Mouse (Mus musculus) c-Kit-positive CD71-negative TER-119-negative erythroid progenitor cells, embryonic 14.5 days (primary cell): ENCODE results near the gene Farp1.
"Not testable (repeated sequence)": the region's sequence is repeated elsewhere in the genome, so short reads cannot be mapped to it uniquely, and the experiment has no call there.

Experiments
- DNase-seq: peaks from one replicate; pipeline ENCODE4 v3.0.0-alpha.2; 2013; ENCODE audit warnings: low read depth

Gene Farp1

GRCm38 (mm10) chr14:121184351-121184750, 149.4 kb downstream of the Farp1 start:
- no peak for DNase-seq

DNA sequence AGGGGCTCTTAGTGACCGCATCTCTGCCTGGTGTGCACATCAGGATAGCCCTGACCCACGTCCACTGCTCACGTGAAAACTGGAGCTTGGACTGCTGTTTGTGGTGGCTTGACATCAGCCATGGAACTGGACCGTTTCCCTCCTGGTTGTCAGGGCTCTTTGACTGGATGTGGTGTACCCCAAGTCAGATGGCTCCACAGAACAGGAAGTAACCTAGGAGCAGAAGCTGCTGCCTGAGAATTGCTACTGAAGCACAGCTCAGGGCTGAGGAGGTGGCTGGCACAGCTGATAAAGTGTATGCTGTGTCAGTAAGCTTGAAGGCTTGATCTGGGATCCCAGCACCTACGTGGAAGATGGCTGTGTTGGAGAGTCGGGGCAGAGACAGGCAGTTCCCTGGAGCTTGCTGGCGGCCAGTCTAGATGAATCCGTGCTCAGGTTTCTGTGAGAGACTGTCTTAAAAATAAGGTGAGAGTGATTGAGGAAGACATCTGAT, 151.4 kb downstream of the Farp1 start:
- DNase-seq: no peak

GRCm38 (mm10) chr14:121189840-121190239, 154.8 kb downstream of the Farp1 start:
- DNase-seq: not testable (repeated sequence)

DNA sequence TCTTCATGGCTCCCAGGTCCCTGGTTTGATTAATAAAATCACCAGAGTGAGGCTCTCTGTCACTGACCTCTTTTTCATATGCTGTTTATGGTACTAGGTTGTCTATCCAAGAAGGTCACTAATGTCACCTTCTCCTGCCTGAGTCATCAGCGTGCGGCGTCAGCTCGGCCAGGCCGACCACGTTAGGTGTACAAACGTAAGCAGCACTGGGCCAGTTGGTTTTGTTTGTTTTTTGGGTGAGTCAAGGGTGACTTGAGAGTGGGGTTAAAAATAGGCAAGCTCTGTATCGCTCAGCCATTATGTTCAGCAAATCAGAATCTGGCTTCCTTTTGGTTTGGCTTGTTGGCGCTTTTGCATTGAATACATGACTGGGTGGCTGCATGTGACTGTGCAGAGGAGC, 155.4 kb downstream of the Farp1 start:
- no peak for DNase-seq

GRCm38 (mm10) chr14:121191739-121192138, 156.7 kb downstream of the Farp1 start:
- DNase-seq: no peak

- no peak for DNase-seq
Measured at GRCm38 (mm10) chr14:121192394-121192793, 157.4 kb downstream of the Farp1 start.

DNA sequence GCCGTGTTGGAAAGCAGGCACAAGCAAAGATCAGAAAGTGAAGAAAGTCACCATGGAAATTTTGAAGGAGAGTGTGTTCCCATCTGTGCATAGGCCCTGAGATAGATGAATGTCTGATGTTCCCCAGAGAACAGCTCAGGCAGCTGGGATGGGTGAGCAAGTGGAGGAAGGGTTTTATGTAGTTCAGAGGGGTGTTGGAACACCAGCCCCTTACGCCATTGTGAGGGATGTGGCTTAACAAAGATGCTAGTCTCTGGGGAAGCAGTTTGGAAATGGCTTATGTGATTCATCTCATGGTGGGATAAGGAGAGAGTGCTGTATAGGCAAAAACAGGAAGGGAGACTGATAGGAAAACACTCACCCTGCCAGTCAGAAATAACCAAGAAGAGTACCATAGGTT, 159.0 kb downstream of the Farp1 start:
- DNase-seq: no peak

DNA sequence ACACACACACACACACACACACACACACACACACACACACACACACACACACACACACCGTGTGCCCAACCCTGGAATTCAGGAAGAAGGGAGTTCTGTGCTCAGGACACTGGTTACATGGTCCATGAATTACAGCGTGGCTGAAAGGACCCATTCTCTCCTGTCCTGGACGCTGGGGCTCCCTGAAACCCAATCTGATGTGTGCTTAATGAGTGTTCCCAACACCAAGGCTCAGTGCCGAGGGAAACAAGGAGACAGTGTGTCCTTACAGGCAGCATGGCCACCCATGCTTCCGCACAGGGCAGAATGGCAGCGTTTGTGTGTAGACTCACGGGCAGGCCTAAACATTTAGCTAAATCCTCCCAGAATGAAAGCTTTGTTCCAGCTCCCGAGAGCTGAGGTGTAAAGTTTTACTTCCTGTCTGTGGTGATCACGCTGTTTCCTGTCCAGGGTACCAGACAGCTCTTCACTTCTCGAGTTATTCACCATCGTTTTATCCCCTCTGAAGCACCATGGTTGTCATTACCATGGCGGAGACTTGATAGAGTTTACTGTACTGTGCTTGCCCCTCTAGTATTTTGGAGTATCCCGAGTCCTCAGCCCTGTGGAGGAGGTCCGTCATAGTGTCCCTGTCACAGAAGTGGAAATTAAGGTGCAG, 164.0 kb downstream of the Farp1 start:
- no peak for DNase-seq

- no peak for DNase-seq
Measured at GRCm38 (mm10) chr14:121199789-121200188, 164.8 kb downstream of the Farp1 start.

DNA sequence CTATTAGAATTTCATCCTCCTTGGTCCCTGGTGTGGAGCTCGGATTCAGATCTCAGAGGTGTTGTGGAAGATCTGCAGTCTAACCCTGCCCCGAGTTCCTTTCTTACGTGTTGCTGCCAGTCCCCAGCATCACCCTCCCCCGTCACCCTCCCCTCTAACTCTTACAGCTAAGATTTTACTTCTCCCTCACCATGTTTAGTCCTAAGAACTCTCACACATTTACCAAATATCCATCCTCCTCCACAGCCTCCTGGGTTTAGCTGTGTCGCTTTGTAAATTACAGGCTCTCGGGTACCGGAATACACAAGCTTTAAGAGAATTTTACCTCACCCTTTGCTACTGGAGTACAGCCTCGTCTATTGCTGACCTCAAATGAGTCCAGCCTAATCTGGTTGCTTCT, 165.4 kb downstream of the Farp1 start:
- no peak for DNase-seq

- no peak for DNase-seq
Measured at GRCm38 (mm10) chr14:121201178-121201577, 166.2 kb downstream of the Farp1 start.

- DNase-seq: no peak
Measured at GRCm38 (mm10) chr14:121205459-121205858, 170.5 kb downstream of the Farp1 start.

- DNase-seq: no peak
Measured at GRCm38 (mm10) chr14:121207441-121208158, 172.6 kb downstream of the Farp1 start.

GRCm38 (mm10) chr14:121208159-121208515, 173.1 kb downstream of the Farp1 start:
- no peak for DNase-seq

DNA sequence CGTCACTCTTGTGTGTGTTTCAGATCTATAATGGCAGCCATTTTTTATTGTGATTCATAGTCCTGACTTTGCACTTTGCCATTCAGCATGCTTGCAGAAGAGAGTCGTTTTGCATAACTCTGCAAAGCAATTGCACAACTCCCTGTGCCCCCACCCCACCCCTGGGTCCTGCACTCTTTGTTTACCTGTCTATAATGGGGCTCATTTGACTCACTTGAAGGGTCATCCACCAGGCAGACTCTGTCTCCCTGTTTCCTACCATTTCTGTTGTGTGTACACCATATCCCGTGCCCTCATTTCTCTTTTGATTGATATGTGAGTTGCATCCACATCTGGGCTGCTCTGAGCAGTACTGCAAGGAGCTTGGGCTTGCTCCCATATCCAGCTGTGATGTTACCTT, 175.3 kb downstream of the Farp1 start:
- no peak for DNase-seq

- no peak for DNase-seq
Measured at GRCm38 (mm10) chr14:121213650-121214049, 178.7 kb downstream of the Farp1 start.

DNA sequence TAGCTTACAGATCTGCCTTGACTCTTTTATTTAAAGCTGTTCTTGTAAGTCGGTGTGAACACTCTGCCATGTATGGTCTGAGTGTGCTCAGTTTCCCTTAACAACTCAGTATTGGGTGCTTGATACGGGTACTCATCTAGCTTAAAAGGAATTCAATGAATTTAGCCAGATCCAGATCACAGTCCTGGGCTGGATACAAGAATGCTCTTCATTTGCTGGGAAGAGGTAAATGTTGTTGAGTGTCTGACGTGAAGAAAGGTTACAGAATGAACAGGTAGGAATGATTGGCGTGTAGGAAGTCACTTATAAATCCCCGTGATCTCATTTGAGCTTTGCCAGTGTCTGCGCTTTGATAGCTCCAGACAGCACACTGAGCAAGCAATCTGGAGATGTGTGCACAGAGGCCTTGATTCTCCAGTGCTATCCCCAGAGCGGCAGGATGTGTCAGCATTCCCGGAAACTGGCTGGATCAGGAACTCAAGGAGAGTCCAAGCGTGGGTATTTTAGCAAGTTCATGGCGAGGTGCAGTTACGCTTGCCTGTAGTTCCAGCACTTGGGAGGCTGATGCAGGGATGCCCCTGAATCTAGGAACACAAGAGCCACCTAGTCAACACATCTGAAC, 179.7 kb downstream of the Farp1 start:
- DNase-seq: no peak

GRCm38 (mm10) chr14:121215817-121216216, 180.8 kb downstream of the Farp1 start:
- DNase-seq: no peak

DNA sequence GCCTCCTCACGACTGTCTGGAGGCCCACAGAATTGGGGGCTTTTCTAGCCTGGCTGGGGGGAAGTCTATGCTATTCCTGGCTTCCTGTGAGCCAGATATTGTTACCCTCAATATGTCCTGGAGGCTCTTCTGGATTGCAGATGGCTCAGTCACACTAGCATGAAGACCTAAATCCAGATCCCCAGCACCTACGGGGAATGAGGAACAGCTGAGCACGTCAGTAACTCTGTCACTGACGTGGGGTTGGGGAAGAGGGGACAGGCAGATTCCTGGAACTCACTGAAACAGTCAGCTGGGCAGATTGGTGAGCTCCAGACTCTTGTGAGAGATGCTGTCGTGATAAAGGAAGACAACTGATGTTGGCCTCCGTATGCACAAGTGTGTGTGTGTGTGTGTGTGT, 181.7 kb downstream of the Farp1 start:
- DNase-seq: no peak

DNA sequence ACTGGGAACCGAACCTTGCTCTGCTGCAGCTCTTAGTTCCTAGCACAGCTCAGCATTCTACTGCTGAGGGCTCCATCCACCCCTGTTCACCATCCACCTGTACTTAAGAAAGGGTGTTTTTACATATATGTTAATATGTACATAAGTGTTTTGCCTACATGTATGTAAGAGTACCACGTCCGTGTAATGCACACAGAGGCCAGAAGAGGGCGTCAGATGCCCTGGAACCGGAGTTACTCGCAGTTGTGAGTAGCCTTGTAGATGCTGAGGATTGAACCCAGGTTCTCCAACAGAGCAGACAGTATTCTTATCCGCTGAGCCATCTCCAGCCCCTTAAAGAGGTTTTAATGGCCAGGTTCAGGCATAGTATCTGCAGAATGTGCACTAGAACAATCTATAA, 183.6 kb downstream of the Farp1 start:
- DNase-seq: peak; percentile 5

DNA sequence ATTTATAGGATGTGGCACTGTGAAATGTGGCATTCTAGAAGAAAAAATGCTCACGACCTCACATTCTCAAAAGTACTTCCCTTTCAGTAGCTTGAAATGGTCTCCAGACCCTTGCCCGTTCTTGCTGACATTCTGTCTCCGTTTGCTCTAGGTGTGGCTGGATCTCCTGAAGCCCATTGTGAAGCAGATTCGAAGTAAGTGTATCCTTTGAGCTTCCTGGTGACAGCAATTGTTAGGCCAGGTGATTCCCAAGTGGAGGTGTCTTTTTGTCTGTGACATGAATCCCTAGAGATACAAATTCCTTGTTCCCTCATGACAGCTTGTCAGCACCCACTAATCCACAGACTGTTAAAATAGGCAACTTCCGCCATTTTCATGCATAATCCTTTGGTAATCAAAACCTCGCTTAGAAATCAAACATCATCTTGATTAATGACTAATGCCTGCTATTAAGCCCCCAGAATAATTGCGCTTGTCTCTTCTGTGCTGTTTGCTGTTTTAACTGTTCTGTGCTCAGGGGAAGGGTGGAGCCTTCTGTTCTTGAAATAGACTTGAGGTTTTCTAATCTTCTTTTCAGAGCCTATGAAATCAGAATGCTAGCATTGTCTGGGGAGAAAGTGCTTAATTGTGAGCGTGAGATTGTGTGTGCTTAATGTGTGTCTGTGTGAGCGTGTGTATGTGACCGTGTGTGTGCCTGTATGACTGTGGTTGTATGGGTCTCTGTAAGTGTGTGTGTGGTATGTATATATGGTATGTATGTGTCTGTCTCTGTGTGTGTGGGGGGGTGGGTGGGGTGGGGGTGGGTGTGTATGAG, 184.4 kb downstream of the Farp1 start:
- no peak for DNase-seq

- no peak for DNase-seq
Measured at GRCm38 (mm10) chr14:121220040-121220322, 185.0 kb downstream of the Farp1 start.

- DNase-seq: peak; percentile 9
Measured at GRCm38 (mm10) chr14:121220723-121221122, 185.7 kb downstream of the Farp1 start.
